Mouse (Mus musculus) CH12.LX (cell line): ENCODE results near the gene Ndufs2. TPM values are rescaled to one million over a fixed set of nuclear protein-coding genes. Genes with fewer than 3 reads are reported as not detected.

Experiments used
- DNase-seq: peaks from one replicate; pipeline ENCODE4 v3.0.0-alpha.2; 2013; ENCODE audit errors: extremely low read depth
- H3K27ac ChIP-seq: 2 replicates; pipeline ENCODE4 v1.5.1; 2012; ENCODE audit warnings: low read depth, mild to moderate bottlenecking, control low read depth, moderate library complexity; ENCODE audit not compliant: insufficient read depth
- H3K27me3 ChIP-seq: replicated peaks from 2 replicates; pipeline ENCODE3; 2012; ENCODE audit warnings: inconsistent platforms
- H3K36me3 ChIP-seq, 2 experiments: replicated peaks in 1 of 2; 2 replicates each; pipeline versions ENCODE3 to v1.6.1; 2012; ENCODE audit warnings: inconsistent platforms in 1 of 2, low read length in 1 of 2, mild to moderate bottlenecking in 1 of 2, mixed read lengths in 1 of 2, moderate library complexity in 1 of 2; ENCODE audit not compliant: control insufficient read depth in 1 of 2, insufficient read depth in 1 of 2
- H3K4me1 ChIP-seq, 2 experiments: 2 replicates each; pipeline ENCODE4 v1.6.1; 2012; ENCODE audit warnings: inconsistent platforms in 1 of 2, moderate library complexity in 1 of 2; ENCODE audit not compliant: insufficient read depth in 2 of 2, control insufficient read depth in 1 of 2
- H3K4me2 ChIP-seq: 2 replicates; pipeline ENCODE4 v1.6.1; 2012; ENCODE audit warnings: low read depth, mild to moderate bottlenecking, control low read depth; ENCODE audit not compliant: poor library complexity, insufficient read depth, severe bottlenecking
- H3K4me3 ChIP-seq, 3 experiments: fragments of 150-350 bp in 1 of 3; sonication (generic) in 1 of 3; replicated peaks in 1 of 3; 2 replicates each; pipeline versions ENCODE3 to v1.5.1; 2011 to 2012; ENCODE audit warnings: low read depth in 2 of 3, low read length in 2 of 3, mild to moderate bottlenecking in 2 of 3, moderate library complexity in 2 of 3, control low read depth in 1 of 3, improper control_type of control experiment in 1 of 3, inconsistent platforms in 1 of 3, mixed read lengths in 1 of 3; ENCODE audit not compliant: poor library complexity in 1 of 3
- H3K79me2 ChIP-seq: replicated peaks from 2 replicates; pipeline ENCODE4 v1.6.1; 2012; ENCODE audit warnings: mild to moderate bottlenecking, moderate library complexity; ENCODE audit not compliant: control insufficient read depth, poor library complexity, insufficient read depth, severe bottlenecking; ENCODE audit errors: extremely low read depth
- H3K9ac ChIP-seq: 2 replicates; pipeline ENCODE4 v1.6.1; 2012; ENCODE audit warnings: low read depth, mild to moderate bottlenecking, control low read depth, moderate library complexity; ENCODE audit not compliant: insufficient read depth
- H3K9me3 ChIP-seq: replicated peaks from 2 replicates; pipeline ENCODE3; 2012; ENCODE audit warnings: low read length, inconsistent platforms, mixed read lengths
- BHLHE40 ChIP-seq: IDR thresholded peaks from 2 replicates; pipeline ENCODE4 v1.6.1; 2011; ENCODE audit warnings: mild to moderate bottlenecking, low read depth, low read length, improper control_type of control experiment
- CHD1 ChIP-seq: IDR thresholded peaks from 2 replicates; pipeline ENCODE4 v1.6.1; 2012; ENCODE audit warnings: low read depth, low read length, improper control_type of control experiment, inconsistent platforms
- CHD2 ChIP-seq: IDR thresholded peaks from 2 replicates; pipeline ENCODE4 v1.6.1; 2011; ENCODE audit warnings: low read length, improper control_type of control experiment
- CTCF ChIP-seq, 2 experiments: IDR thresholded peaks in 1 of 2; conservative IDR thresholded peaks in 1 of 2; 2 replicates each; pipeline ENCODE4 v1.5.1; 2011 to 2012; ENCODE audit warnings: low read depth in 2 of 2, low read length in 2 of 2, improper control_type of control experiment in 1 of 2, inconsistent platforms in 1 of 2, mild to moderate bottlenecking in 1 of 2, moderate library complexity in 1 of 2
- EP300 ChIP-seq: IDR thresholded peaks from 2 replicates; pipeline ENCODE4 v1.6.1; 2011; ENCODE audit warnings: low read length, improper control_type of control experiment
- ETS1 ChIP-seq: conservative IDR thresholded peaks from 2 replicates; pipeline ENCODE4 v1.6.1; 2012; ENCODE audit warnings: low read depth, mild to moderate bottlenecking, inconsistent platforms, low read length, improper control_type of control experiment, moderate library complexity
- GABPA ChIP-seq: IDR thresholded peaks from 2 replicates; pipeline ENCODE4 v1.6.1; 2012; ENCODE audit warnings: low read depth, low read length, improper control_type of control experiment, inconsistent platforms; ENCODE audit not compliant: insufficient replicate concordance
- IRF4 ChIP-seq: IDR thresholded peaks from 2 replicates; pipeline ENCODE4 v1.6.1; 2014; ENCODE audit warnings: low read depth, mild to moderate bottlenecking, inconsistent platforms, low read length, improper control_type of control experiment
- JUND ChIP-seq: conservative IDR thresholded peaks from 2 replicates; pipeline ENCODE4 v1.6.1; 2011; ENCODE audit warnings: low read depth, low read length, improper control_type of control experiment
- KAT2A ChIP-seq: IDR thresholded peaks from 2 replicates; pipeline ENCODE4 v1.6.1; 2012; ENCODE audit warnings: low read length, improper control_type of control experiment, inconsistent platforms; ENCODE audit not compliant: insufficient replicate concordance
- MAFK ChIP-seq: IDR thresholded peaks from 2 replicates; pipeline ENCODE4 v1.6.1; 2011; ENCODE audit warnings: low read length, improper control_type of control experiment; ENCODE audit not compliant: insufficient replicate concordance
- MAX ChIP-seq: IDR thresholded peaks from 2 replicates; pipeline ENCODE4 v1.6.1; 2011; ENCODE audit warnings: low read length, improper control_type of control experiment
- MXI1 ChIP-seq: IDR thresholded peaks from 2 replicates; pipeline ENCODE4 v1.6.1; 2011; ENCODE audit warnings: mild to moderate bottlenecking, low read depth, low read length, improper control_type of control experiment
- MYC ChIP-seq: IDR thresholded peaks from 2 replicates; pipeline ENCODE4 v1.6.1; 2011; ENCODE audit warnings: low read depth, mild to moderate bottlenecking, improper control_type of control experiment, low read length
- NRF1 ChIP-seq: IDR thresholded peaks from 2 replicates; pipeline ENCODE4 v1.6.1; 2014; ENCODE audit warnings: low read depth, mild to moderate bottlenecking, inconsistent platforms, low read length, improper control_type of control experiment, moderate library complexity
- PAX5 ChIP-seq: IDR thresholded peaks from 2 replicates; pipeline ENCODE4 v1.6.1; 2012; ENCODE audit warnings: low read length, inconsistent platforms, mixed read lengths
- POLR2A ChIP-seq: IDR thresholded peaks from 2 replicates; pipeline ENCODE4 v1.6.1; 2011; ENCODE audit warnings: low read depth, mild to moderate bottlenecking, improper control_type of control experiment, low read length
- POLR2AphosphoS2 ChIP-seq: IDR thresholded peaks from 2 replicates; pipeline ENCODE4 v1.6.1; 2011; ENCODE audit warnings: low read depth, low read length, improper control_type of control experiment
- RAD21 ChIP-seq: IDR thresholded peaks from 2 replicates; pipeline ENCODE4 v1.6.1; 2011; ENCODE audit warnings: low read depth, mild to moderate bottlenecking, low read length, improper control_type of control experiment, moderate library complexity
- RCOR1 ChIP-seq: conservative IDR thresholded peaks from 2 replicates; pipeline ENCODE4 v1.6.1; 2012; ENCODE audit warnings: low read depth, mild to moderate bottlenecking, inconsistent platforms, low read length, improper control_type of control experiment
- SIN3A ChIP-seq: IDR thresholded peaks from 2 replicates; pipeline ENCODE4 v1.6.1; 2012; ENCODE audit warnings: low read length, improper control_type of control experiment, inconsistent platforms
- SMC3 ChIP-seq: IDR thresholded peaks from 2 replicates; pipeline ENCODE4 v1.6.1; 2011; ENCODE audit warnings: low read depth, low read length, improper control_type of control experiment
- TBP ChIP-seq: conservative IDR thresholded peaks from 2 replicates; pipeline ENCODE4 v1.6.1; 2011; ENCODE audit warnings: low read depth, low read length, improper control_type of control experiment
- TCF12 ChIP-seq: IDR thresholded peaks from 2 replicates; pipeline ENCODE4 v1.6.1; 2014; ENCODE audit warnings: low read depth, mild to moderate bottlenecking, inconsistent platforms, low read length, improper control_type of control experiment
- UBTF ChIP-seq: IDR thresholded peaks from 2 replicates; pipeline ENCODE4 v1.6.1; 2012; ENCODE audit warnings: low read depth, mild to moderate bottlenecking, inconsistent platforms, low read length, improper control_type of control experiment, moderate library complexity
- ZC3H11A ChIP-seq: IDR thresholded peaks from 2 replicates; pipeline ENCODE4 v1.6.1; 2012; ENCODE audit warnings: low read depth, mild to moderate bottlenecking, inconsistent platforms, low read length, improper control_type of control experiment
- ZKSCAN1 ChIP-seq: IDR thresholded peaks from 2 replicates; pipeline ENCODE4 v1.6.1; 2012; ENCODE audit warnings: low read depth, inconsistent platforms, low read length, improper control_type of control experiment, borderline replicate concordance
- ZMIZ1 ChIP-seq: IDR thresholded peaks from 2 replicates; pipeline ENCODE4 v1.6.1; 2012; ENCODE audit warnings: low read depth, mild to moderate bottlenecking, inconsistent platforms, low read length, improper control_type of control experiment
- dilution Hi-C: fragments of 300-500 bp; cut with MboI; formaldehyde crosslinking; loops from 2 replicates; pipeline ENCODE4 v1.14.3; 2020; ENCODE audit warnings: low sequenced_read_pairs; ENCODE audit not compliant: extremely low pct_unique_long_range_greater_than_20kb, extremely low pct_ligation_motif_present
- in situ Hi-C: fragments of 300-500 bp; cut with MboI; formaldehyde crosslinking; loops from 3 replicates; pipeline ENCODE4 v1.14.3; 2019; ENCODE audit warnings: low sequenced_read_pairs, low pct_ligation_motif_present, low pct_unique_long_range_greater_than_20kb, mixed read lengths
- polyA plus RNA-seq: library from polyadenylated mRNA; unstranded; fragments of >175 nt; gene quantifications from 2 replicates; pipeline ENCODE4 v1.2.1, GENCODE M21; 2012; ENCODE audit warnings: low read depth; ENCODE audit not compliant: insufficient read length
- total RNA-seq, 2 experiments: library from RNA; depleted of rRNA; stranded (reverse); fragments of 300-350 nt in 1 of 2; fragments of >200 nt in 1 of 2; gene quantifications; 2 replicates each; pipeline ENCODE4 v1.2.3; 2012 to 2014

Gene Ndufs2
- total and polyA plus RNA-seq, 3 experiments: 242 to 265 (median 242) TPM

DNA sequence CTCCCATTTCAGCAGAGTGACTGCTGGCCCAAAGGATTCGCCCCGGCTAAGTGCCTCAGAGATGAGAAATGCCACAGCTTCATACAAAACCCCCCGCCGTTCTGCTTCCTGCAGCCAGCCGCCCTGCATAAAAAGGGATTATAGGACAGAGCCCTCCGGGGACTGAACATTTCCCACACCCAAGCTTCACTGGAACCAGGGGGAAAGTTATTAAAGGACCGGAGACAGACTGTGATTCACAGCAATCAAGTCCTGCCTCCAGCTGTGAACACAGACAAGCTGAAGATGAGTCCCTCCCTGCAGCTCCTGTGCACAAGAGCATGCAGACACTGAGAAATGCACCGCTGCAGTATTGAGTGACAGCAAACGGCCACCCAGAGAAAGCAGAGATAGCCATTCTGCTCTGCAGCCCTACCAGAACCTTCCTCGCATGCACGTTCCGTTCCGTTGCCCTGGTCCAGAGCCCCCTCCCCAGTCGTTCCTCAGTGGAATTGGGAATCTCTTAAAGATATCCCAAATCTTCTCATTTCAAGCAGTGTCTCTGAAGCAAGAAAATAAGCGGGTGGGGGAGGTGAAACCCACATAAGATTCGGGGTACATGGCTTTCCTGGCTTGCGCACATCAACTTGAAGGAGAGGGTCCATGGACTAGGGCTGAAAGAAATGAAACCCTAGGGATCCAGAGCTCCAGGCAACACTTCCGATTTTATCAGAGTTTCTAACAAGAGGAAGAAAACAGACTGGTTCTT is 57.9 kb downstream of the Ndufs2 start:
- dilution Hi-C loops (no loop called here), in situ Hi-C loops (no loop called here)
- no peaks in the 10 kb centered on the region for H3K9me3 ChIP-seq
- peaks cover 28% of the 10 kb centered on the region for H3K27me3 ChIP-seq
- no peak overlapping the region for H3K4me3 ChIP-seq
- H3K9ac ChIP-seq: no peak overlapping the region
- TF ChIP-seq MYC (no peak), TCF12 (no peak), CTCF (conservative IDR thresholded peaks at IDR 0.05 in 1 of 2, IDR thresholded peaks at IDR 0.05 in 1 of 2; ENCODE audit: low read depth in 2 of 2, low read length in 2 of 2) (no peak), SMC3 (no peak), ETS1 (no peak), TBP (no peak), MAFK (no peak), RCOR1 (no peak), JUND (no peak), CHD2 (no peak), SIN3A (no peak), KAT2A (no peak), BHLHE40 (no peak), GABPA (no peak), NRF1 (no peak), IRF4 (no peak), ZKSCAN1 (no peak), ZC3H11A (no peak), CHD1 (no peak), POLR2A (no peak)
- H3K27ac ChIP-seq: no peak overlapping the region
- H3K4me2 ChIP-seq: no peak overlapping the region
- H3K79me2 ChIP-seq: no peaks in the 10 kb centered on the region
- no peaks in the 10 kb centered on the region for H3K36me3 ChIP-seq
- DNase-seq: no peak
- no peaks in the 10 kb centered on the region for H3K4me1 ChIP-seq

DNA sequence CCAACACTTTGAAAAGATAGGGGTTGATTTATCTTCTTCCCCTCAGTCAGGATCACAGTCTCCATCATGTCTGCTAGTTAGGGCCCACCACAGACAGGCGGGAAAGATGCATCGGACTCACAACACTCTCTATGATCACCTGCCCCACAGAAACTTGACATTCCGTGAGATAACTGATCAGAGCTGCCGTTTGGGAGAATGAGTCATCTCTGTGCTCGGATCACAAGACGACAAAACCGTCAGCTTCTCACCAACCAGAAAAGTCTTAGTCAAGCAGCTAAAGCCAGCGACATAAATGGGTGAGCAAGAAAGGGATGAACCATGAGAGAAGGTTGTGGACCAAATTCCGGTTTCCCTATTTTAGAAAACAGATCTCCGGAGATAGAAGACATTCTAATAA is 58.9 kb downstream of the Ndufs2 start:
- dilution Hi-C loops: no loop called here
- DNase-seq: no peak
- Histone ChIP-seq H3K27ac (no peak overlapping the region), H3K79me2 (no peaks in the 10 kb centered on the region), H3K36me3 (no peaks in the 10 kb centered on the region), H3K4me2 (no peak overlapping the region), H3K4me1 (no peaks in the 10 kb centered on the region), H3K9ac (no peak overlapping the region), H3K27me3 (peaks cover 28% of the 10 kb centered on the region), H3K4me3 (no peak overlapping the region), H3K9me3 (no peaks in the 10 kb centered on the region)
- in situ Hi-C loops: no loop called here
- TF ChIP-seq RAD21 (no peak), EP300 (no peak), UBTF (no peak), MAX (no peak), IRF4 (no peak), SMC3 (no peak), PAX5 (no peak), BHLHE40 (no peak), NRF1 (no peak), ETS1 (no peak), ZMIZ1 (no peak), POLR2AphosphoS2 (no peak), MXI1 (no peak), MYC (no peak)
